ENCODE assay signal across 10 mouse cellular contexts in genomic region chr16:6479616-6480410, GRCm38 (mm10).
DNase-seq lines count a peak whose midpoint lies in the region; ATAC-seq lines count a peak whose summit lies in the region.
"Had no signal": no experiment of that assay in that cellular context is flagged by ENCODE, and none has a peak within 500 bp of the region (broad histone marks: within the 10 kb centered on the region; RNA-seq: fewer than 3 reads in every experiment).

No protein-coding gene starts in this region.

- no peak overlapping the region for H3K4me2 ChIP-seq in hindbrain, embryonic 11.5 days (replicated peaks; ENCODE audit: low read depth, low read length)
- no peak overlapping the region for H3K4me2 ChIP-seq in hindbrain, embryonic 16.5 days (ENCODE audit: low read length)
- H3K4me2 ChIP-seq: embryonic facial prominence, embryonic 13.5 days had no signal

- no peaks in the 10 kb centered on the region for H3K27me3 ChIP-seq in hindbrain, embryonic 11.5 days (ENCODE audit: control insufficient read depth, insufficient read depth, low read length)
- no peaks in the 10 kb centered on the region for H3K27me3 ChIP-seq in hindbrain, embryonic 10.5 days (ENCODE audit: insufficient read depth, poor library complexity, severe bottlenecking)
- no peaks in the 10 kb centered on the region for H3K27me3 ChIP-seq in hindbrain, embryonic 16.5 days (replicated peaks; ENCODE audit: control insufficient read depth, insufficient read depth, low read length)

- no peaks in the 10 kb centered on the region for H3K36me3 ChIP-seq in hindbrain, embryonic 11.5 days (ENCODE audit: control insufficient read depth, insufficient read depth, low read length)
- no peaks in the 10 kb centered on the region for H3K36me3 ChIP-seq in hindbrain, embryonic 10.5 days
- no peaks in the 10 kb centered on the region for H3K36me3 ChIP-seq in hindbrain, embryonic 16.5 days (ENCODE audit: control insufficient read depth, insufficient read depth, low read length)
- H3K36me3 ChIP-seq: embryonic facial prominence, embryonic 13.5 days had no signal

- no peaks in the 10 kb centered on the region for H3K9me3 ChIP-seq in hindbrain, embryonic 11.5 days (ENCODE audit: control insufficient read depth, low read length)
- no peaks in the 10 kb centered on the region for H3K9me3 ChIP-seq in hindbrain, embryonic 10.5 days
- no peaks in the 10 kb centered on the region for H3K9me3 ChIP-seq in hindbrain, embryonic 16.5 days (ENCODE audit: control insufficient read depth, low read length)
- H3K9me3 ChIP-seq: embryonic facial prominence, embryonic 13.5 days had no signal

- DNase-seq in hindbrain, embryonic 11.5 days (ENCODE audit: low spot score) = peak; percentile 38
- DNase-seq in hindbrain, embryonic 10.5 days (ENCODE audit: low spot score) = no peak
- DNase-seq in ES-CJ7 (ENCODE audit: low read depth, low spot score) = peak; percentile 2
- DNase-seq in cerebellum, adult 9-10 months = peak; percentile 78
- DNase-seq in urinary bladder, postnatal 14 days (ENCODE audit: low spot score) = no peak
- no peak for DNase-seq in layer of hippocampus, postnatal 10 days (ENCODE audit: low spot score in 2 of 2)
- DNase-seq in kidney, adult 18-20 months = no peak

- WGBS in hindbrain, embryonic 11.5 days = 36% methylated on average over 3 of the region's 3 CpGs
- WGBS in hindbrain, embryonic 10.5 days = 24% methylated on average over 3 of the region's 3 CpGs
- WGBS in hindbrain, embryonic 16.5 days = 27% methylated on average over 3 of the region's 3 CpGs

- no peak overlapping the region for H3K9ac ChIP-seq in hindbrain, embryonic 11.5 days (ENCODE audit: low read depth, low read length)
- peak overlapping the region; percentile 9; the same call in 1 of the 2 replicates for H3K9ac ChIP-seq in hindbrain, embryonic 16.5 days (ENCODE audit: low read depth, low read length)
- H3K9ac ChIP-seq: embryonic facial prominence, embryonic 13.5 days; liver, embryonic 14.5 days had no signal

- no peak overlapping the region for H3K27ac ChIP-seq in hindbrain, embryonic 11.5 days (ENCODE audit: low read depth, low read length)
- H3K27ac ChIP-seq in hindbrain, embryonic 10.5 days = no peak overlapping the region
- H3K27ac ChIP-seq in hindbrain, embryonic 16.5 days (ENCODE audit: low read depth, low read length) = peak overlapping the region; percentile 6
- H3K27ac ChIP-seq: embryonic facial prominence, embryonic 13.5 days; liver, embryonic 14.5 days had no signal

- ATAC-seq in hindbrain, embryonic 11.5 days (ENCODE audit: low FRiP score) = no peak
- ATAC-seq in hindbrain, embryonic 16.5 days = peak; percentile 64

- no peaks in the 10 kb centered on the region for H3K4me1 ChIP-seq in hindbrain, embryonic 11.5 days (replicated peaks; ENCODE audit: control insufficient read depth, insufficient read depth, low read length)
- H3K4me1 ChIP-seq in hindbrain, embryonic 10.5 days (replicated peaks) = no peaks in the 10 kb centered on the region
- peaks cover 17% of the 10 kb centered on the region for H3K4me1 ChIP-seq in hindbrain, embryonic 16.5 days (ENCODE audit: control insufficient read depth, insufficient read depth, low read depth, low read length)
- H3K4me1 ChIP-seq: embryonic facial prominence, embryonic 13.5 days had no signal

- no peak overlapping the region for H3K4me3 ChIP-seq in hindbrain, embryonic 11.5 days (ENCODE audit: low read depth, low read length)
- H3K4me3 ChIP-seq in hindbrain, embryonic 10.5 days = no peak overlapping the region
- H3K4me3 ChIP-seq in hindbrain, embryonic 16.5 days (ENCODE audit: low read length) = no peak overlapping the region
- H3K4me3 ChIP-seq: embryonic facial prominence, embryonic 13.5 days had no signal

Comparison
In these comparisons a context has a peak if more than half of its experiments do, and no peak if none do; other contexts are left out.
1. DNase-seq: peak in hindbrain, embryonic 11.5 days (single experiment), ES-CJ7 (single experiment) and cerebellum, adult 9-10 months (single experiment); none in hindbrain, embryonic 10.5 days (single experiment), urinary bladder, postnatal 14 days (single experiment), layer of hippocampus, postnatal 10 days (0 of 2) and kidney, adult 18-20 months (single experiment).